Mouse (Mus musculus) brain, adult 2 months (tissue): Measurements from ENCODE around the gene Tmem119.

Experiments
- DNase-seq: peaks from one replicate; pipeline ENCODE4 v3.0.0; 2011; ENCODE audit warnings: low read depth, low spot score

Gene Tmem119

DNA sequence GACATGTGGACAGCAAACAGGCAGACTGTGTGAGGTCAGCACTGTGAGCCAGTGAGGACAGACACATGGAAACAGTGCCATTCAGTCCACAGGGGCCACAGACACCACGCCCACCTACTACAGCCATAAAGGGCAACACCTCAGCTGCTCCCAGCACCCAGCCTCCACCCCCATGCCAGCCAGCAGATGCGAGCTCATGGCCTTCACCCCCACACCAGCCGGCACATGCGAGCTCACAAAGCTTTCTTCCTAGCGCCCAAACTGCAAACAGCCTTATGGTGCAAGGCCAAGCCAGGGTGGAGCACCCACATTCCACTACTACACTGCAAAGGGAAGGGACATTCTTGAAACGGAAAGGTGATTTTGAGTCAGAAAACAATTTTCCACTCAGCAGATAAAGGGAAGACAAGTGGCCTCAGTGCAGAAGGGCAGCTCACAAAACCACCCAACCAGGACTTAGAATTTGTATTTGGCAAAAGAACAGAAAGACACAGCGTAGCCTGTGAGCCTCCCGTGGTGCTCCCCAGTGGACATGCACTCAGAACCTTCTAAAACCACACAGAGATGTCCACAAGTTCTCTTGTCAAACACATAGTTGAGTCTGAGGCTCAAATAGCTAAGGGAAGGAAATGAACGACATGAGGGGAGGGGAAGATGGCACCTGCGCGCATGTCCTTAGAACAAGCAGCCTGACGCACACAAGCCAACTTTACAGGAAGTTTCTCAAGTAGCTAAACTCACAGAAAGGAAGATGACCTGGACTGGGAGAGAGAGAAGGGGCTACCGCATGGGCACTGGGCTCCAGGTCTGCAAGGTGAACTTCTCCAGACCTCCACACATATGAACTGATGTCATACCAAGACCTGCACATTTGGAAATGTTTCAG, 34.4 kb downstream of the Tmem119 start:
- peak; percentile 45 for DNase-seq

DNA sequence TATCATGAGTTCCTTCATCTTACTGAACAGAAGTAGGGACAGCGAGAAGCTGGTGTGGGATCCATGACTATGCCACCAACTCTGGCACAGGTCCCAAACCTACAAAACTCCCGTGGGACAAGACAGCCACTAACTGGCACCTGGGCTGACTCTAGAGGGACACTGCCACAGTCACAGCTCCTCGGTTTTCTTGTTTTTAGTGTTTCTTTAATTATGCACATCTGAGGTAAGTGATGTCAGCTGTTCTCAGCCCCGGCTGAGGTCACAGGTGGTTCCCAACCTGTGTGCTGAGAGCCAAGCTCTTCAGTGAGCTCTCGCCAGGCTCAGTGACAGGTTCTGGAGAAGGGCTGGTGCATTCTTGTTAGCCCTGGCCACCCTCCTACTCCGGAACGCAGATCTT, 35.9 kb downstream of the Tmem119 start:
- DNase-seq, result no peak

DNA sequence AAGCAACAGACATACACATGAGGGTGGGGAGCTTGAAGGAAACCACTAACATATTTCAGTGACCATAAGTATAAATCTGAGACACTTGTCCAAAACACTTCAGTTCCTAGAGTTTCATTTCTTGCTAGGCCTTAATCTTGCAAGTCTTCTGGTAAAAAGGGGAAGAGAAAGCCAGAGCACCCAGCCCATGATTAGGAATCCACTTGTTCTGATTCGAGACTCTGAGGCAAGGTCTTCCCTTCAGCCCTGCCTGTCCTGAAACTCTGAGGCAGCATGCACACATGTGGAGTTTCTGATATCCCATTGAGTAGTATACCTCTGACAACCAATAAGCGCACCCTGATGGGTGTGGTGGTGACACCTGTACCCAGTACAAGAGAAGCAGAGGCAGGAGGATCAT, 38.7 kb downstream of the Tmem119 start:
- DNase-seq, result no peak

DNA sequence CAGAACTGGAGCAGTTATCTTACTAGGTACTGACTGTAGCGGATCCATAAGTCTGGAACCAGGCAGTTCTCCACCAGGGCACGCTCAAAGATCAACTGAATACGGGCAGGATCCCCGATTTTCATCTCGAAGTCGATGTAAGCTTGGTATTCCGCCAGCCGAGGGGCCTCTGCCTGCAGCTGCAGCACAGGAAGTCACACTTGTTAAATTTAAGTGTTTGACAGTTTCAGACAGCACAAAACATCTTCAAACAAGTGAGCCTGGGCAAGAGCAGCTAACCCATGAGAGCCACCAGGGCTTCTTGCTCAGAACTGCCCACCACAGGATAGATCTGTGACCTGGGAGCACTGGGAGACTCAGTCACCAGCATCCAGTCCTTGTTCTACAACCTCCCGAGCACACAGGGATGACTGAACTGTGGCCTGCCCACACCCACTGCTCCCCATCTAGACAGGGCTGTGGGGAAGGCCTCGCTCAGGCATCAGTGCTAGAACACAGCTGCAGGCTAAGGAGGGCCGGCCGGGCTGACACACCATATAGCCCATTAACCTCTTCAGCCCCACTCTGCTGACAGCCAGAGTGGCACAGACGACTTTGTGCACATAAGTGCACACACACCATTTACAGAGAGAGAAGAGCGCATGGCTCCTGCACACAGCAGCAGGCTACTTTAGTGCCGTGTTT, 44.8 kb downstream of the Tmem119 start:
- DNase-seq, result no peak

DNA sequence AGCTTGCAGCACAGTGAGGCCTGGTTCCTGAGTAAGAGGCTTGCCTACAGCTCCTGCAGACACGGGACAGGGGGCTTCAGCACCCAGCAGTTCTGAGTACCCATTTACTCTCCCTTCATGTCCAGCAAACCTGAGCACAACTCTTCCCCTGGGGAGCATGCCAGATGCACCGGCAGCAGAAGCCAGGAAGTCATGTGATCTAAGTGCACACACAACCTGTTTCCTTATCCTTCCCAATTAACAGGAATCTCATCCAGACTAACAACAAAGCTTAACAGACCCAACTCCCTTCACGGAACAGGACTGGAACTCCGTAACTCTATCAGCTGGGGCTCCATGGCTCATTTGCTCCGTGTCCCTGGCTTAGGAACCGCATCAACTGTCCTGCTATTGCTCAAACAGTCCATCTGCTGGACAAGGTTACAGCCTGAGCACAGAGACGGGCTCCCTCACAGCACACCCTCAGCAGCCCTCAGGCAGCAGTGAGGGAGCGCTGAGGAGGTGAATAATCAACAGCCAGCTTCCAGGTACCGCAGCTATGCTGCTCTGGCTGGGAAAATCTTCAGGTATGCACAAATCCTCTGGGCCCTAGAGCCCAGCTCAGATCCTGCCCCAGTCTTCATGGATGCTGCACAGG, 48.7 kb downstream of the Tmem119 start:
- DNase-seq, result peak; percentile 57

DNA sequence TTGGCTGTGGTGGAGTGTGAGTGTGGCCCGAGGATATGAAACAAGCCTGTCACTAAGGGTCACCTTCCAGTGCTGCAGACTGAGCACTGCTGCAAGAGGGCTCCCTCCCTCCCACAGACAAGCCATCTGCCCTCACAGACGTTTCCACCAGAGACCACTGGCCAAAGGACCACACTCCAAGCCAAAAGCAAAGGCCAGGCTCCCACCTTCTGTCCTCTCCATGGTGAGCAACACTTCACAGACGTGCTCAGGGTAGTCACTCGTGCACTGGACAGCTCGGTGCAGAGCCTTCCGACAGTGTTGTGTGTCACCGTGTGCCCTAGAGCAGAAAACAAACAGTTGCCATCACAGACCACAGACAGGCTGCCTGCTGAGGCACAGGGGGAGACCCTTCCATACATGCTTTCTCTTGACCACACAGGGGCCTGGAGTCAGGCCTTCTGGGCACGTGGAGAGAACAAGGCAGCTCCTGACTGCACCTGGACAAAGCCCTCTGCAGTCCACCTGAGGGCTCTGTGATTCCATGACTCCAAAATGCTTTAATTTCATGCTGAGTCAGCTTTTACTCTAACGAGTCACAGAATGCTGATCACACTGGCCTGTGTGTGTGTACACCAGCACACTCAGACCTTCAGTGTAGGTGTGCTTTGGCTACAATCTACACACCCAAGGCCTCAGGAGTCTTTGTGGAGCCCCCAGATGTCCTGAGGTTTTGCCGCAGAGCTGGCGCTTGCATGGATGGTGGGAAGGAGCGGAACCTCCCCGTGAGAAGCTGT, 51.6 kb downstream of the Tmem119 start:
- no peak for DNase-seq

DNA sequence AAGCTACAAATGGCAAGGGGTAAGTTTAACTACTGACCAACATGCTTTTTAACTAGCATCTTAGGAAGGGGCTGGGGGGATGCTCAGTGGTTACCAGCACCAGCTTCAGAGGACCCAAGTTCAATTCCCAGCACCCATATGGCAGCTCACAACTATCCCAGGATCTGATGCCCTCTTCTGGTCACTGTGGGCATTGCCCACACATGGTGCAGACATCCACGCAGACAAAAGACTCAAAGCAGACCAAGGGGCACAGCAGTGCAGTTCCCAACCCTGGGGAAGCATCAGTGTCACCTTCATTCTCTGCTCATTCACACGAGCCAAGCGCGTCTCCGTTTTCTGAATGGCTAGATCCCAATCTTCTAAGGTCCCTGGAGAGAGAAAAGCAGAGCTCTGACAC, 52.7 kb downstream of the Tmem119 start:
- DNase-seq, result no peak
